In genomic region chr1:92911721-92912138, GRCm38 (mm10) we compare ENCODE assay signal across 8 mouse cellular contexts. TPM values are rescaled to one million over a fixed set of nuclear protein-coding genes. Genes with fewer than 3 reads are reported as not detected.
DNase-seq lines count a peak whose midpoint lies in the region; ATAC-seq lines count a peak whose summit lies in the region.

No protein-coding gene starts in this region.

- peak overlapping the region; percentile 83 for H3K4me3 ChIP-seq in heart, embryonic 12.5 days
- peak overlapping the region; percentile 92 for H3K4me3 ChIP-seq in forebrain, embryonic 10.5 days
- peak overlapping the region; percentile 84 for H3K4me3 ChIP-seq in liver, embryonic 12.5 days
- peak overlapping the region; percentile 88 for H3K4me3 ChIP-seq in stomach, embryonic 16.5 days (replicated peaks; ENCODE audit: low read length)

- H3K27ac ChIP-seq in heart, embryonic 12.5 days (ENCODE audit: poor library complexity, severe bottlenecking): no peak overlapping the region
- peak overlapping the region; percentile 92 for H3K27ac ChIP-seq in forebrain, embryonic 10.5 days
- 0 out of 2 replicates have a peak overlapping the region, but pooled peaks have one; percentile 85 for H3K27ac ChIP-seq in liver, embryonic 12.5 days
- peak overlapping the region; percentile 95 for H3K27ac ChIP-seq in stomach, embryonic 16.5 days (ENCODE audit: low read length)

- peak overlapping the region; percentile 95 for H3K9ac ChIP-seq in heart, embryonic 12.5 days
- peak overlapping the region; percentile 87 for H3K9ac ChIP-seq in liver, embryonic 12.5 days
- H3K9ac ChIP-seq in stomach, embryonic 16.5 days (ENCODE audit: low read length): peak overlapping the region; percentile 96

- peak overlapping the region; percentile 92 for H3K4me2 ChIP-seq in heart, embryonic 12.5 days
- peak overlapping the region; percentile 99 for H3K4me2 ChIP-seq in liver, embryonic 12.5 days
- H3K4me2 ChIP-seq in stomach, embryonic 16.5 days (ENCODE audit: low read depth, low read length): peak overlapping the region; percentile 98

- no peaks in the 10 kb centered on the region for H3K9me3 ChIP-seq in heart, embryonic 12.5 days (replicated peaks)
- no peaks in the 10 kb centered on the region for H3K9me3 ChIP-seq in forebrain, embryonic 10.5 days
- no peaks in the 10 kb centered on the region for H3K9me3 ChIP-seq in liver, embryonic 12.5 days (replicated peaks)
- no peaks in the 10 kb centered on the region for H3K9me3 ChIP-seq in stomach, embryonic 16.5 days (replicated peaks; ENCODE audit: control insufficient read depth, low read length)

- 40% methylated on average over 8 of the region's 8 CpGs for WGBS in heart, embryonic 12.5 days
- WGBS in forebrain, embryonic 10.5 days: 51% methylated on average over 8 of the region's 8 CpGs
- WGBS in liver, embryonic 12.5 days (ENCODE audit: insufficient replicate concordance): 38% methylated on average over 8 of the region's 8 CpGs
- 35% methylated on average over 8 of the region's 8 CpGs for WGBS in stomach, embryonic 16.5 days

- intact Hi-C loops in gastrocnemius, postnatal 14 days (cut with DNase I; ENCODE audit: low total_unique reads): no loop called here

- H3K36me3 ChIP-seq in heart, embryonic 12.5 days: peaks cover 30% of the 10 kb centered on the region
- H3K36me3 ChIP-seq in forebrain, embryonic 10.5 days (replicated peaks): peaks cover 31% of the 10 kb centered on the region
- peaks cover 38% of the 10 kb centered on the region for H3K36me3 ChIP-seq in liver, embryonic 12.5 days
- H3K36me3 ChIP-seq in stomach, embryonic 16.5 days (ENCODE audit: control insufficient read depth, insufficient read depth, low read length): peaks cover 12% of the 10 kb centered on the region; the same call in 1 of the 2 replicates

- ATAC-seq in heart, embryonic 12.5 days (ENCODE audit: insufficient number of reproducible peaks, low FRiP score): no peak
- ATAC-seq in liver, embryonic 12.5 days: no peak
- ATAC-seq in stomach, embryonic 16.5 days (ENCODE audit: insufficient read depth, low FRiP score): no peak

- H3K4me1 ChIP-seq in heart, embryonic 12.5 days (replicated peaks): peaks cover 32% of the 10 kb centered on the region
- peaks cover 56% of the 10 kb centered on the region for H3K4me1 ChIP-seq in forebrain, embryonic 10.5 days
- peaks cover 51% of the 10 kb centered on the region for H3K4me1 ChIP-seq in liver, embryonic 12.5 days
- peaks cover 25% of the 10 kb centered on the region for H3K4me1 ChIP-seq in stomach, embryonic 16.5 days (ENCODE audit: control insufficient read depth, insufficient read depth, low read length)

- H3K27me3 ChIP-seq in heart, embryonic 12.5 days (replicated peaks): no peaks in the 10 kb centered on the region
- peaks cover 23% of the 10 kb centered on the region for H3K27me3 ChIP-seq in forebrain, embryonic 10.5 days (ENCODE audit: poor library complexity, severe bottlenecking)
- H3K27me3 ChIP-seq in liver, embryonic 12.5 days (replicated peaks): peaks cover 8% of the 10 kb centered on the region
- H3K27me3 ChIP-seq in stomach, embryonic 16.5 days (ENCODE audit: control insufficient read depth, insufficient read depth, low read length): no peaks in the 10 kb centered on the region

- no peak for DNase-seq in heart, adult 18-20 months
- peak; percentile 13 to 29 for DNase-seq in B cell, adult 2 months
- DNase-seq in forebrain, embryonic 10.5 days (ENCODE audit: extremely low spot score, low spot score): no peak
- DNase-seq in gastrocnemius, postnatal 14 days: no peak
- DNase-seq in adrenal gland, adult 18-20 months (ENCODE audit: low spot score in 2 of 2): no peak

RNA-seq across cellular contexts. Expression of gene Rnpepl1, which starts 1.1 kb away (rescaled TPM):
- 37.2 and 38.9 TPM in 2 replicates for polyA plus RNA-seq in heart, embryonic 12.5 days (2016; fragmentation: Nextera tagmentation; extraction: Ambion mirVana)
- total RNA-seq in heart, adult 18-20 months (2021): 10 to 100 TPM; 69.4 to 69.9 TPM
- polyA plus RNA-seq in forebrain, embryonic 10.5 days (2016; fragmentation: Nextera tagmentation; extraction: Ambion mirVana): 21.2 and 22.7 TPM in 2 replicates
- 22.1 and 22.3 TPM in 2 replicates for polyA plus RNA-seq in liver, embryonic 12.5 days (2016; fragmentation: Nextera tagmentation; extraction: Ambion mirVana)
- 15.0 and 16.1 TPM in 2 replicates for polyA plus RNA-seq in stomach, embryonic 16.5 days (2015; fragmentation: Nextera tagmentation; extraction: Ambion mirVana)
- 10 to 100 TPM; 57.0 to 60.7 TPM for total RNA-seq in gastrocnemius, postnatal 14 days (2021)
- 10 to 100 TPM; 58.2 to 80.9 TPM for total RNA-seq in adrenal gland, adult 18-20 months (2021)

RNA-seq across cellular contexts. Expression of gene Dusp28, which starts 4.9 kb away (rescaled TPM):
- 10.3 and 11.0 TPM in 2 replicates for polyA plus RNA-seq in heart, embryonic 12.5 days (2016; fragmentation: Nextera tagmentation; extraction: Ambion mirVana)
- total RNA-seq in heart, adult 18-20 months (2021): 10 to 100 TPM; 16.9 to 18.5 TPM
- polyA plus RNA-seq in forebrain, embryonic 10.5 days (2016; fragmentation: Nextera tagmentation; extraction: Ambion mirVana): 14.3 and 14.8 TPM in 2 replicates
- 7.2 and 7.7 TPM in 2 replicates for polyA plus RNA-seq in liver, embryonic 12.5 days (2016; fragmentation: Nextera tagmentation; extraction: Ambion mirVana)
- 11.4 and 11.9 TPM in 2 replicates for polyA plus RNA-seq in stomach, embryonic 16.5 days (2015; fragmentation: Nextera tagmentation; extraction: Ambion mirVana)
- total RNA-seq in gastrocnemius, postnatal 14 days (2021): 10 to 100 TPM; 25.7 to 26.0 TPM
- 10 to 100 TPM; 14.3 to 14.5 TPM for total RNA-seq in adrenal gland, adult 18-20 months (2021)

RNA-seq across cellular contexts. Expression of gene Ankmy1, which starts 9.0 kb away (rescaled TPM):
- 0.17 and 0.18 TPM in 2 replicates for polyA plus RNA-seq in heart, embryonic 12.5 days (2016; fragmentation: Nextera tagmentation; extraction: Ambion mirVana)
- total RNA-seq in heart, adult 18-20 months (2021): not detected
- 0.34 and 0.90 TPM in 2 replicates for polyA plus RNA-seq in forebrain, embryonic 10.5 days (2016; fragmentation: Nextera tagmentation; extraction: Ambion mirVana)
- polyA plus RNA-seq in liver, embryonic 12.5 days (2016; fragmentation: Nextera tagmentation; extraction: Ambion mirVana): 0.04 and 0.11 TPM in 2 replicates
- polyA plus RNA-seq in stomach, embryonic 16.5 days (2015; fragmentation: Nextera tagmentation; extraction: Ambion mirVana): 0.23 and 0.42 TPM in 2 replicates
- total RNA-seq in gastrocnemius, postnatal 14 days (2021): under 1 TPM; 0.14 to 0.22 TPM
- total RNA-seq in adrenal gland, adult 18-20 months (2021): under 1 TPM; 0.80 to 0.86 TPM

RNA-seq across cellular contexts. Expression of gene Capn10, which starts 22.4 kb away (rescaled TPM):
- polyA plus RNA-seq in heart, embryonic 12.5 days (2016; fragmentation: Nextera tagmentation; extraction: Ambion mirVana): 18.2 and 19.1 TPM in 2 replicates
- 1 to 10 TPM; 5.6 to 7.2 TPM for total RNA-seq in heart, adult 18-20 months (2021)
- 37.3 and 42.7 TPM in 2 replicates for polyA plus RNA-seq in forebrain, embryonic 10.5 days (2016; fragmentation: Nextera tagmentation; extraction: Ambion mirVana)
- polyA plus RNA-seq in liver, embryonic 12.5 days (2016; fragmentation: Nextera tagmentation; extraction: Ambion mirVana): 12.5 and 12.6 TPM in 2 replicates
- 35.7 and 36.0 TPM in 2 replicates for polyA plus RNA-seq in stomach, embryonic 16.5 days (2015; fragmentation: Nextera tagmentation; extraction: Ambion mirVana)
- total RNA-seq in gastrocnemius, postnatal 14 days (2021): 1 to 10 TPM; 4.1 to 4.7 TPM
- total RNA-seq in adrenal gland, adult 18-20 months (2021): 10 to 100 TPM; 14.5 to 16.8 TPM

RNA-seq across cellular contexts. Expression of gene Gpr35, which starts 38.9 kb away (rescaled TPM):
- polyA plus RNA-seq in heart, embryonic 12.5 days (2016; fragmentation: Nextera tagmentation; extraction: Ambion mirVana): 0.35 and 1.0 TPM in 2 replicates
- total RNA-seq in heart, adult 18-20 months (2021): under 1 TPM; 0.59 to 0.62 TPM
- polyA plus RNA-seq in forebrain, embryonic 10.5 days (2016; fragmentation: Nextera tagmentation; extraction: Ambion mirVana): 0.05 and 0.14 TPM in 2 replicates
- 0.36 and 0.51 TPM in 2 replicates for polyA plus RNA-seq in liver, embryonic 12.5 days (2016; fragmentation: Nextera tagmentation; extraction: Ambion mirVana)
- 8.7 and 8.9 TPM in 2 replicates for polyA plus RNA-seq in stomach, embryonic 16.5 days (2015; fragmentation: Nextera tagmentation; extraction: Ambion mirVana)
- under 1 TPM; 0.16 to 0.43 TPM for total RNA-seq in gastrocnemius, postnatal 14 days (2021)
- 1 to 10 TPM; 1.4 TPM for total RNA-seq in adrenal gland, adult 18-20 months (2021)

Comparison
In these comparisons a context has a peak if more than half of its experiments do, and no peak if none do; other contexts are left out.
1. DNase-seq: peak in B cell, adult 2 months (2 of 2); none in heart, adult 18-20 months (0 of 2), forebrain, embryonic 10.5 days (single experiment), gastrocnemius, postnatal 14 days (single experiment) and adrenal gland, adult 18-20 months (0 of 2).
2. Peak in every context shown above with its lines, with median percentiles within 50 percentile points of each other: H3K4me2 ChIP-seq, H3K4me3 ChIP-seq and H3K9ac ChIP-seq.